Mouse (Mus musculus): ENCODE measurements around the gene Il27ra. TPM values are rescaled to one million over a fixed set of nuclear protein-coding genes. Genes with fewer than 3 reads are reported as not detected.

Gene Il27ra
- polyA plus RNA-seq, 1 experiment = 0.49 TPM

- H3K79me2 ChIP-seq (ENCODE audit: control insufficient read depth, insufficient read depth) = peaks cover 33% of the 10 kb centered on the region
- peaks cover 22% of the 10 kb centered on the region for H3K79me3 ChIP-seq (ENCODE audit: low read depth)
- H3K36me3 ChIP-seq (ENCODE audit: control insufficient read depth, insufficient read depth) = no peaks in the 10 kb centered on the region
- H3ac ChIP-seq (ENCODE audit: control insufficient read depth, insufficient read length, low read depth) = peak overlapping the region; percentile 62
- peak overlapping the region; percentile 55 for H3K4me3 ChIP-seq (ENCODE audit: insufficient read depth, poor library complexity, severe bottlenecking)
- no peaks in the 10 kb centered on the region for H3K27me3 ChIP-seq (ENCODE audit: control insufficient read depth, insufficient read depth, insufficient read length)
- TF ChIP-seq FOSL1 (IDR thresholded peaks at IDR 0.05; ENCODE audit: insufficient read depth, low read length, poor library complexity, severe bottlenecking) (no peak), MAX (IDR thresholded peaks at IDR 0.05) (no peak), USF1 (IDR thresholded peaks at IDR 0.05; ENCODE audit: low read depth) (no peak), MYOD1 (IDR thresholded peaks at IDR 0.05; ENCODE audit: control insufficient read depth, insufficient read length, low read depth) (no peak), CEBPB (IDR thresholded peaks at IDR 0.05; ENCODE audit: low read depth) (no peak), MYOG (IDR thresholded peaks at IDR 0.05; ENCODE audit: control insufficient read depth, extremely low read depth, insufficient read length) (no peak), CTCF (IDR thresholded peaks at IDR 0.05; ENCODE audit: control insufficient read depth, insufficient read depth, insufficient read length) (no peak)
Observed at GRCm38 (mm10) chr8:84065457-84066072, 23.2 kb upstream of the Il27ra start.

- peak within 1 kb of the TSS; percentile 62 for H3ac ChIP-seq (ENCODE audit: control insufficient read depth, insufficient read length, low read depth)
- H3K79me2 ChIP-seq (ENCODE audit: control insufficient read depth, insufficient read depth) = peaks cover 28% of the 10 kb centered on the region
- no peaks in the 10 kb centered on the region for H3K36me3 ChIP-seq (ENCODE audit: control insufficient read depth, insufficient read depth)
- TF ChIP-seq USF1 (IDR thresholded peaks at IDR 0.05; ENCODE audit: low read depth) (no peak), MYOD1 (IDR thresholded peaks at IDR 0.05; ENCODE audit: control insufficient read depth, insufficient read length, low read depth) (no peak), MYOG (IDR thresholded peaks at IDR 0.05; ENCODE audit: control insufficient read depth, extremely low read depth, insufficient read length) (no peak), CEBPB (IDR thresholded peaks at IDR 0.05; ENCODE audit: low read depth) (no peak), MAX (IDR thresholded peaks at IDR 0.05) (no peak), CTCF (IDR thresholded peaks at IDR 0.05; ENCODE audit: control insufficient read depth, insufficient read depth, insufficient read length) (no peak), FOSL1 (IDR thresholded peaks at IDR 0.05; ENCODE audit: insufficient read depth, low read length, poor library complexity, severe bottlenecking) (no peak)
- peak within 1 kb of the TSS; percentile 55 for H3K4me3 ChIP-seq (ENCODE audit: insufficient read depth, poor library complexity, severe bottlenecking)
- H3K79me3 ChIP-seq (ENCODE audit: low read depth) = peaks cover 22% of the 10 kb centered on the region
- H3K27me3 ChIP-seq (ENCODE audit: control insufficient read depth, insufficient read depth, insufficient read length) = no peaks in the 10 kb centered on the region
Observed at GRCm38 (mm10) chr8:84065037-84065436, 22.6 kb upstream of the Il27ra start, which contains the start of gene Gm10643. TSS of gene Gm10643 (minus strand) at chr8:84065137.

- Histone ChIP-seq H3K79me3 (ENCODE audit: low read depth) (peaks cover 13% of the 10 kb centered on the region), H3ac (ENCODE audit: control insufficient read depth, insufficient read length, low read depth) (no peak overlapping the region), H3K4me3 (ENCODE audit: insufficient read depth, poor library complexity, severe bottlenecking) (no peak overlapping the region), H3K27me3 (ENCODE audit: control insufficient read depth, insufficient read depth, insufficient read length) (no peaks in the 10 kb centered on the region), H3K36me3 (ENCODE audit: control insufficient read depth, insufficient read depth) (no peaks in the 10 kb centered on the region), H3K79me2 (ENCODE audit: control insufficient read depth, insufficient read depth) (peaks cover 18% of the 10 kb centered on the region)
- TF ChIP-seq FOSL1 (IDR thresholded peaks at IDR 0.05; ENCODE audit: insufficient read depth, low read length, poor library complexity, severe bottlenecking) = no peak
- TF ChIP-seq MAX (IDR thresholded peaks at IDR 0.05) = no peak
- no peak for TF ChIP-seq MYOD1 (IDR thresholded peaks at IDR 0.05; ENCODE audit: control insufficient read depth, insufficient read length, low read depth)
- TF ChIP-seq CEBPB (IDR thresholded peaks at IDR 0.05; ENCODE audit: low read depth) = no peak
- TF ChIP-seq USF1 (IDR thresholded peaks at IDR 0.05; ENCODE audit: low read depth) = no peak
- TF ChIP-seq MYOG (IDR thresholded peaks at IDR 0.05; ENCODE audit: control insufficient read depth, extremely low read depth, insufficient read length) = no peak
Observed at GRCm38 (mm10) chr8:84063861-84064610, 21.6 kb upstream of the Il27ra start.

GRCm38 (mm10) chr8:84060245-84060644 is 17.9 kb upstream of the Il27ra start:
- no peaks in the 10 kb centered on the region for H3K27me3 ChIP-seq (ENCODE audit: control insufficient read depth, insufficient read depth, insufficient read length)
- no peak overlapping the region for H3ac ChIP-seq (ENCODE audit: control insufficient read depth, insufficient read length, low read depth)
- H3K79me2 ChIP-seq (ENCODE audit: control insufficient read depth, insufficient read depth) = no peaks in the 10 kb centered on the region
- H3K4me3 ChIP-seq (ENCODE audit: insufficient read depth, poor library complexity, severe bottlenecking) = no peak overlapping the region
- TF ChIP-seq CEBPB (IDR thresholded peaks at IDR 0.05; ENCODE audit: low read depth) = no peak
- TF ChIP-seq FOSL1 (IDR thresholded peaks at IDR 0.05; ENCODE audit: insufficient read depth, low read length, poor library complexity, severe bottlenecking) = no peak
- no peak for TF ChIP-seq CTCF (IDR thresholded peaks at IDR 0.05; ENCODE audit: control insufficient read depth, insufficient read depth, insufficient read length)
- no peak for TF ChIP-seq MYOG (IDR thresholded peaks at IDR 0.05; ENCODE audit: control insufficient read depth, extremely low read depth, insufficient read length)
- TF ChIP-seq USF1 (IDR thresholded peaks at IDR 0.05; ENCODE audit: low read depth) = no peak
- TF ChIP-seq MYOD1 (IDR thresholded peaks at IDR 0.05; ENCODE audit: control insufficient read depth, insufficient read length, low read depth) = no peak
- TF ChIP-seq MAX (IDR thresholded peaks at IDR 0.05) = no peak
- no peaks in the 10 kb centered on the region for H3K36me3 ChIP-seq (ENCODE audit: control insufficient read depth, insufficient read depth)
- no peaks in the 10 kb centered on the region for H3K79me3 ChIP-seq (ENCODE audit: low read depth)

GRCm38 (mm10) chr8:84059226-84059625 is 16.8 kb upstream of the Il27ra start:
- TF ChIP-seq CEBPB (IDR thresholded peaks at IDR 0.05; ENCODE audit: low read depth) = no peak
- TF ChIP-seq CTCF (IDR thresholded peaks at IDR 0.05; ENCODE audit: control insufficient read depth, insufficient read depth, insufficient read length) = no peak
- no peak for TF ChIP-seq MAX (IDR thresholded peaks at IDR 0.05)
- TF ChIP-seq FOSL1 (IDR thresholded peaks at IDR 0.05; ENCODE audit: insufficient read depth, low read length, poor library complexity, severe bottlenecking) = no peak
- no peak for TF ChIP-seq MYOD1 (IDR thresholded peaks at IDR 0.05; ENCODE audit: control insufficient read depth, insufficient read length, low read depth)
- TF ChIP-seq MYOG (IDR thresholded peaks at IDR 0.05; ENCODE audit: control insufficient read depth, extremely low read depth, insufficient read length) = no peak
- TF ChIP-seq USF1 (IDR thresholded peaks at IDR 0.05; ENCODE audit: low read depth) = no peak
- Histone ChIP-seq H3ac (ENCODE audit: control insufficient read depth, insufficient read length, low read depth) (no peak overlapping the region), H3K4me3 (ENCODE audit: insufficient read depth, poor library complexity, severe bottlenecking) (no peak overlapping the region), H3K27me3 (ENCODE audit: control insufficient read depth, insufficient read depth, insufficient read length) (no peaks in the 10 kb centered on the region), H3K79me2 (ENCODE audit: control insufficient read depth, insufficient read depth) (no peaks in the 10 kb centered on the region), H3K36me3 (ENCODE audit: control insufficient read depth, insufficient read depth) (no peaks in the 10 kb centered on the region), H3K79me3 (ENCODE audit: low read depth) (no peaks in the 10 kb centered on the region)

Data from C2C12 (cell line).